Mouse (Mus musculus): ENCODE results near the gene Inafm2. TPM values are rescaled to one million over a fixed set of nuclear protein-coding genes. Genes with fewer than 3 reads are reported as not detected.
A peak's percentile ranks its signal among the peaks of the same experiment; 100 is the strongest.

Gene Inafm2
- polyA plus RNA-seq, 1 experiment from 2014 or later, result 20.5 TPM

GRCm38 (mm10) chr2:118783663-118784062 is 38.1 kb downstream of the Inafm2 start:
- Histone ChIP-seq H3K9me3 (ENCODE audit: control insufficient read depth, low read length) (no peaks in the 10 kb centered on the region), H3K27me3 (ENCODE audit: control insufficient read depth, insufficient read depth, low read depth, low read length) (no peaks in the 10 kb centered on the region), H3K4me3 (ENCODE audit: low read length) (no peak overlapping the region), H3K9ac (ENCODE audit: low read length) (no peak overlapping the region), H3K4me1 (replicated peaks; ENCODE audit: control insufficient read depth, insufficient read depth, low read length) (peaks cover 7% of the 10 kb centered on the region), H3K36me3 (ENCODE audit: control insufficient read depth, insufficient read depth, low read length) (no peaks in the 10 kb centered on the region), H3K27ac (ENCODE audit: low read length) (no peak overlapping the region), H3K4me2 (ENCODE audit: low read depth, low read length) (no peak overlapping the region)
- 82% methylated on average over 7 of the region's 7 CpGs for WGBS
- no peak for ATAC-seq (ENCODE audit: low read depth)

- H3K36me3 ChIP-seq (ENCODE audit: control insufficient read depth, insufficient read depth, low read length), result no peaks in the 10 kb centered on the region
- ATAC-seq (ENCODE audit: low read depth), result no peak
- no peak overlapping the region for H3K9ac ChIP-seq (ENCODE audit: low read length)
- 61% methylated on average over 5 of the region's 5 CpGs for WGBS
- peaks cover 8% of the 10 kb centered on the region for H3K4me1 ChIP-seq (replicated peaks; ENCODE audit: control insufficient read depth, insufficient read depth, low read length)
- H3K4me3 ChIP-seq (ENCODE audit: low read length), result no peak overlapping the region
- H3K4me2 ChIP-seq (ENCODE audit: low read depth, low read length), result no peak overlapping the region
- no peaks in the 10 kb centered on the region for H3K9me3 ChIP-seq (ENCODE audit: control insufficient read depth, low read length)
- no peak overlapping the region for H3K27ac ChIP-seq (ENCODE audit: low read length)
- no peaks in the 10 kb centered on the region for H3K27me3 ChIP-seq (ENCODE audit: control insufficient read depth, insufficient read depth, low read depth, low read length)
Observed at GRCm38 (mm10) chr2:118786525-118786924, 41.0 kb downstream of the Inafm2 start.

- ATAC-seq (ENCODE audit: low read depth), result no peak
- no peak overlapping the region for H3K4me2 ChIP-seq (ENCODE audit: low read depth, low read length)
- H3K27ac ChIP-seq (ENCODE audit: low read length), result no peak overlapping the region
- no peaks in the 10 kb centered on the region for H3K27me3 ChIP-seq (ENCODE audit: control insufficient read depth, insufficient read depth, low read depth, low read length)
- H3K4me3 ChIP-seq (ENCODE audit: low read length), result no peak overlapping the region
- no peaks in the 10 kb centered on the region for H3K36me3 ChIP-seq (ENCODE audit: control insufficient read depth, insufficient read depth, low read length)
- H3K9me3 ChIP-seq (ENCODE audit: control insufficient read depth, low read length), result no peaks in the 10 kb centered on the region
- peaks cover 8% of the 10 kb centered on the region for H3K4me1 ChIP-seq (replicated peaks; ENCODE audit: control insufficient read depth, insufficient read depth, low read length)
- H3K9ac ChIP-seq (ENCODE audit: low read length), result no peak overlapping the region
- WGBS, result 90% methylated on average over 11 of the region's 11 CpGs
Observed at GRCm38 (mm10) chr2:118789501-118789900, 43.9 kb downstream of the Inafm2 start.

- WGBS, result 56% methylated on average over 12 of the region's 12 CpGs
- peaks cover 8% of the 10 kb centered on the region for H3K4me1 ChIP-seq (replicated peaks; ENCODE audit: control insufficient read depth, insufficient read depth, low read length)
- no peak overlapping the region for H3K27ac ChIP-seq (ENCODE audit: low read length)
- ATAC-seq (ENCODE audit: low read depth), result no peak; the same call in 1 of the 2 replicates
- no peaks in the 10 kb centered on the region for H3K9me3 ChIP-seq (ENCODE audit: control insufficient read depth, low read length)
- H3K4me3 ChIP-seq (ENCODE audit: low read length), result peak overlapping the region; percentile 30; the same call in 1 of the 2 replicates
- H3K4me2 ChIP-seq (ENCODE audit: low read depth, low read length), result peak overlapping the region; percentile 53; the same call in 1 of the 2 replicates
- H3K9ac ChIP-seq (ENCODE audit: low read length), result no peak overlapping the region
- no peaks in the 10 kb centered on the region for H3K36me3 ChIP-seq (ENCODE audit: control insufficient read depth, insufficient read depth, low read length)
- H3K27me3 ChIP-seq (ENCODE audit: control insufficient read depth, insufficient read depth, low read depth, low read length), result no peaks in the 10 kb centered on the region
Observed at GRCm38 (mm10) chr2:118790221-118790550, 44.6 kb downstream of the Inafm2 start.

- no peaks in the 10 kb centered on the region for H3K27me3 ChIP-seq (ENCODE audit: control insufficient read depth, insufficient read depth, low read depth, low read length)
- peak; percentile 88 for ATAC-seq (ENCODE audit: low read depth)
- H3K4me1 ChIP-seq (replicated peaks; ENCODE audit: control insufficient read depth, insufficient read depth, low read length), result peaks cover 8% of the 10 kb centered on the region
- H3K4me2 ChIP-seq (ENCODE audit: low read depth, low read length), result peak overlapping the region; percentile 53
- H3K27ac ChIP-seq (ENCODE audit: low read length), result no peak overlapping the region
- H3K9me3 ChIP-seq (ENCODE audit: control insufficient read depth, low read length), result no peaks in the 10 kb centered on the region
- WGBS, result 19% methylated on average over 44 of the region's 44 CpGs
- no peaks in the 10 kb centered on the region for H3K36me3 ChIP-seq (ENCODE audit: control insufficient read depth, insufficient read depth, low read length)
- peak overlapping the region; percentile 30 for H3K4me3 ChIP-seq (ENCODE audit: low read length)
- peak overlapping the region; percentile 24; the same call in 1 of the 2 replicates for H3K9ac ChIP-seq (ENCODE audit: low read length)
Observed at GRCm38 (mm10) chr2:118790551-118791525, 45.3 kb downstream of the Inafm2 start.

- WGBS, result 91% methylated on average over 26 of the region's 26 CpGs
- Histone ChIP-seq H3K27me3 (ENCODE audit: control insufficient read depth, insufficient read depth, low read depth, low read length) (no peaks in the 10 kb centered on the region), H3K4me3 (ENCODE audit: low read length) (no peak overlapping the region), H3K9me3 (ENCODE audit: control insufficient read depth, low read length) (no peaks in the 10 kb centered on the region), H3K36me3 (ENCODE audit: control insufficient read depth, insufficient read depth, low read length) (no peaks in the 10 kb centered on the region), H3K4me1 (replicated peaks; ENCODE audit: control insufficient read depth, insufficient read depth, low read length) (peaks cover 8% of the 10 kb centered on the region), H3K4me2 (ENCODE audit: low read depth, low read length) (no peak overlapping the region), H3K27ac (ENCODE audit: low read length) (no peak overlapping the region), H3K9ac (ENCODE audit: low read length) (no peak overlapping the region)
- ATAC-seq (ENCODE audit: low read depth), result no peak
Observed at GRCm38 (mm10) chr2:118791591-118792258, 46.2 kb downstream of the Inafm2 start.

- no peaks in the 10 kb centered on the region for H3K9me3 ChIP-seq (ENCODE audit: control insufficient read depth, low read length)
- 86% methylated on average over 4 of the region's 4 CpGs for WGBS
- H3K27ac ChIP-seq (ENCODE audit: low read length), result no peak overlapping the region
- no peak for ATAC-seq (ENCODE audit: low read depth)
- H3K4me2 ChIP-seq (ENCODE audit: low read depth, low read length), result no peak overlapping the region
- peaks cover 8% of the 10 kb centered on the region for H3K4me1 ChIP-seq (replicated peaks; ENCODE audit: control insufficient read depth, insufficient read depth, low read length)
- no peak overlapping the region for H3K4me3 ChIP-seq (ENCODE audit: low read length)
- H3K36me3 ChIP-seq (ENCODE audit: control insufficient read depth, insufficient read depth, low read length), result no peaks in the 10 kb centered on the region
- H3K9ac ChIP-seq (ENCODE audit: low read length), result no peak overlapping the region
- H3K27me3 ChIP-seq (ENCODE audit: control insufficient read depth, insufficient read depth, low read depth, low read length), result no peaks in the 10 kb centered on the region
Observed at GRCm38 (mm10) chr2:118792259-118792613, 46.7 kb downstream of the Inafm2 start.

- Histone ChIP-seq H3K4me2 (ENCODE audit: low read depth, low read length) (no peak overlapping the region), H3K27ac (ENCODE audit: low read length) (no peak overlapping the region), H3K36me3 (ENCODE audit: control insufficient read depth, insufficient read depth, low read length) (no peaks in the 10 kb centered on the region), H3K9me3 (ENCODE audit: control insufficient read depth, low read length) (no peaks in the 10 kb centered on the region), H3K27me3 (ENCODE audit: control insufficient read depth, insufficient read depth, low read depth, low read length) (no peaks in the 10 kb centered on the region), H3K4me1 (replicated peaks; ENCODE audit: control insufficient read depth, insufficient read depth, low read length) (peaks cover 8% of the 10 kb centered on the region), H3K9ac (ENCODE audit: low read length) (no peak overlapping the region), H3K4me3 (ENCODE audit: low read length) (no peak overlapping the region)
- ATAC-seq (ENCODE audit: low read depth), result no peak
- 80% methylated on average over 4 of the region's 4 CpGs for WGBS
Observed at GRCm38 (mm10) chr2:118793636-118794035, 48.1 kb downstream of the Inafm2 start.
